ENCODE assay signal across 22 mouse cellular contexts in the genomic region with DNA sequence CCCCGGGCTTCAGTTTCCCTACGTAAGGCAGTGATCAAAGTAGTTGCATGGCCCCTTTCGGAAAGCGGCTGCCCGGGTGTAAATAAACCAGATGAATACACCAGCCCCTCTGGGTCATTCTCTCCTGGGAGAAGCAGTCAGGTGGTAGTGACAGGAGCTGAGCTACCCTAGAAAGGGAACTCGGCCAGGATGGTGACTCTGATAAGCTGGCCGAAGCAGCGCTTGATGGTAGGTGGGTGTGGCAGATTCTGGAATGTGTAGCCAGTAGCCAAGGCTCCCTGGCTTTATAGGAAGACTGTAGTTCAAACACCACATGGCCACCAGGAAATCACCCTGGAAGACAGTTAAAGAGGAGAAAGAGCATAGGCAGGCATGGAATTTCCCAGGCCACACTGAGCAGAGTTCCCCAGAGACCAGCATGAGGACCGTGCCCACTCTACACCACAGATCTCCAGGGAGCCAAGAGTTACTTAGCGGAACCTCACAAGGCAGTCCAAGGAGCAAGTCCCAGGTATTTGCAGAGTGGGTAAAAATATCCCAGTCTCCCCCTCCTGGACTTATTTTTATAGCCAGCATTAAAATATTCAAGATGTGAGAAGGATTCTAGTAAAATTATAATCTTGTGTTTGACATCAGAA.
DNase-seq lines count a peak whose midpoint lies in the region; ATAC-seq and TF ChIP-seq lines count a peak whose summit lies in the region.
"Had no signal": no experiment of that assay in that cellular context is flagged by ENCODE, and none has a peak within 500 bp of the region (broad histone marks: within the 10 kb centered on the region; RNA-seq: fewer than 3 reads in every experiment).

No protein-coding gene starts in this region.

- ATAC-seq in lung, postnatal 0 days, result no peak
- ATAC-seq in limb, embryonic 13.5 days (ENCODE audit: low FRiP score, low read depth), result 0 out of 2 replicates have a peak, but pooled peaks have one; percentile 28
- ATAC-seq: forebrain, embryonic 15.5 days; hindbrain, postnatal 0 days; midbrain, embryonic 16.5 days had no signal

- H3K27ac ChIP-seq in gastrocnemius, adult 2 months, result peak overlapping the region; percentile 74
- no peak overlapping the region for H3K27ac ChIP-seq in lung, postnatal 0 days (ENCODE audit: low read length)
- H3K27ac ChIP-seq in limb, embryonic 13.5 days, result no peak overlapping the region
- H3K27ac ChIP-seq: forebrain, embryonic 15.5 days; hindbrain, embryonic 10.5 days; hindbrain, postnatal 0 days; liver, embryonic 13.5 days; macrophage had no signal

- H3K27me3 ChIP-seq in lung, postnatal 0 days (replicated peaks; ENCODE audit: insufficient read depth, low read length), result no peaks in the 10 kb centered on the region
- no peaks in the 10 kb centered on the region for H3K27me3 ChIP-seq in limb, embryonic 13.5 days
- H3K27me3 ChIP-seq: forebrain, embryonic 15.5 days; liver, embryonic 13.5 days had no signal

- H3K4me2 ChIP-seq in lung, postnatal 0 days (replicated peaks; ENCODE audit: low read depth, low read length), result no peak overlapping the region
- no peak overlapping the region for H3K4me2 ChIP-seq in limb, embryonic 13.5 days (replicated peaks)
- H3K4me2 ChIP-seq: forebrain, embryonic 15.5 days; liver, embryonic 13.5 days; lung, embryonic 14.5 days had no signal

- H3K36me3 ChIP-seq in lung, postnatal 0 days (ENCODE audit: insufficient read depth, low read length), result no peaks in the 10 kb centered on the region; the same call in 1 of the 2 replicates
- peaks cover 30% of the 10 kb centered on the region for H3K36me3 ChIP-seq in limb, embryonic 13.5 days

- H3K4me1 ChIP-seq in lung, postnatal 0 days (ENCODE audit: insufficient read depth, low read depth, low read length), result no peaks in the 10 kb centered on the region
- H3K4me1 ChIP-seq in limb, embryonic 13.5 days, result peaks cover 18% of the 10 kb centered on the region
- H3K4me1 ChIP-seq: forebrain, embryonic 15.5 days; liver, embryonic 13.5 days had no signal

- no peak for TF ChIP-seq EP300 in lung, postnatal 0 days (IDR thresholded peaks at IDR 0.05)

- H3K4me3 ChIP-seq in gastrocnemius, adult 2 months, result no peak overlapping the region
- no peak overlapping the region for H3K4me3 ChIP-seq in lung, postnatal 0 days (ENCODE audit: low read depth, low read length)
- no peak overlapping the region for H3K4me3 ChIP-seq in limb, embryonic 13.5 days
- H3K4me3 ChIP-seq: forebrain, embryonic 15.5 days; hindbrain, embryonic 10.5 days; liver, embryonic 13.5 days had no signal

- TF ChIP-seq CTCF in gastrocnemius, adult 2 months (IDR thresholded peaks at IDR 0.05), result no peak
- TF ChIP-seq CTCF in lung, postnatal 0 days (IDR thresholded peaks at IDR 0.05), result no peak

- WGBS in lung, postnatal 0 days, result 47% methylated on average over 10 of the region's 10 CpGs
- 43% methylated on average over 10 of the region's 10 CpGs for WGBS in limb, embryonic 13.5 days

- peak; percentile 31 for DNase-seq in gastrocnemius, adult 2 months
- no peak for DNase-seq in gastrocnemius, postnatal 36 days
- DNase-seq in lung, postnatal 0 days (ENCODE audit: low spot score), result peak; percentile 30
- DNase-seq in lung, postnatal 14 days, result no peak
- peak; percentile 34 for DNase-seq in R1 (ENCODE audit: low read depth, low spot score)
- DNase-seq in thymus, postnatal 25 days, result no peak
- DNase-seq in right cerebral cortex, postnatal 25 days, result no peak
- DNase-seq: adrenal gland, postnatal 14 days; cerebellum, adult 8-10 months; cerebellum, postnatal 36 days; gastrocnemius, postnatal 14 days; kidney, postnatal 10 days; liver, embryonic 13.5 days; lung, embryonic 14.5 days; right cerebral cortex, postnatal 4 days; thymus, adult 2 months had no signal

- no peaks in the 10 kb centered on the region for H3K9me3 ChIP-seq in lung, postnatal 0 days (ENCODE audit: low read length)
- H3K9me3 ChIP-seq in limb, embryonic 13.5 days, result no peaks in the 10 kb centered on the region
- H3K9me3 ChIP-seq: forebrain, embryonic 15.5 days; hindbrain, embryonic 10.5 days; liver, embryonic 13.5 days had no signal

- intact Hi-C loops in gastrocnemius, adult 2 months (cut with DNase I), result loop anchor here (10.0 kb wide), 1 partner anchor 736 kb away; the partner anchor contains the start of gene Mvb12b
- intact Hi-C loops in gastrocnemius, postnatal 36 days (cut with DNase I), result no loop called here

- no peak overlapping the region for H3K9ac ChIP-seq in lung, postnatal 0 days (replicated peaks; ENCODE audit: low read depth)
- no peak overlapping the region for H3K9ac ChIP-seq in limb, embryonic 13.5 days
- H3K9ac ChIP-seq: forebrain, embryonic 15.5 days; liver, embryonic 13.5 days; lung, embryonic 14.5 days had no signal

Comparison
In these comparisons a context has a peak if more than half of its experiments do, and no peak if none do; other contexts are left out.
1. DNase-seq: peak in gastrocnemius, adult 2 months (single experiment), lung, postnatal 0 days (single experiment) and R1 (single experiment); none in gastrocnemius, postnatal 36 days (0 of 2), lung, postnatal 14 days (single experiment), thymus, postnatal 25 days (single experiment) and right cerebral cortex, postnatal 25 days (single experiment).